Mouse (Mus musculus) heart, embryonic 15.5 days (tissue): ENCODE measurements at regions not wholly inside any gene's neighbourhood (a gene's known extent, or its start where the extent isn't known, plus 50 kb on each side); places are given as distances from the start of the nearest gene placed in this dataset.

ENCODE experiments used
- ATAC-seq: fragments of 200-750 bp; cut with Nextera tagmentation; replicated peaks from 2 replicates; pipeline ENCODE4 v1.8.0; 2017; ENCODE audit warnings: low read depth, moderate TSS enrichment; ENCODE audit not compliant: insufficient number of reproducible peaks, insufficient read depth, low FRiP score
- H3K27ac ChIP-seq: fragments of 300-500 bp; sonication (generic); 2 replicates; pipeline ENCODE4 v1.5.1; 2015; ENCODE audit warnings: mild to moderate bottlenecking, inconsistent platforms
- H3K27me3 ChIP-seq: fragments of 300-500 bp; sonication (generic); 2 replicates; pipeline ENCODE4 v1.6.1; 2015; ENCODE audit warnings: inconsistent platforms
- H3K36me3 ChIP-seq: fragments of 300-500 bp; sonication (generic); 2 replicates; pipeline ENCODE4 v1.6.1; 2015; ENCODE audit warnings: mild to moderate bottlenecking, inconsistent platforms
- H3K4me1 ChIP-seq: fragments of 300-500 bp; sonication (generic); replicated peaks from 2 replicates; pipeline ENCODE4 v1.6.1; 2015; ENCODE audit warnings: inconsistent platforms
- H3K4me2 ChIP-seq: fragments of 300-500 bp; sonication (generic); 2 replicates; pipeline ENCODE4 v1.6.1; 2015; ENCODE audit warnings: inconsistent platforms, mild to moderate bottlenecking, moderate library complexity
- H3K4me3 ChIP-seq: fragments of 300-500 bp; sonication (generic); 2 replicates; pipeline ENCODE4 v1.5.1; 2015; ENCODE audit warnings: mild to moderate bottlenecking, inconsistent platforms
- H3K9ac ChIP-seq: fragments of 300-500 bp; sonication (generic); 2 replicates; pipeline ENCODE4 v1.6.1; 2015; ENCODE audit warnings: mild to moderate bottlenecking, inconsistent platforms
- H3K9me3 ChIP-seq: fragments of 300-500 bp; sonication (generic); replicated peaks from 2 replicates; pipeline ENCODE4 v1.6.1; 2016; ENCODE audit warnings: inconsistent platforms
- WGBS: fragments of 180-500 bp; shearing (Covaris S2); methylation state at CpG from one replicate; pipeline ENCODE4 v1.1.7; 2015; ENCODE audit warnings: mixed read lengths; 5-methylcytosine and 5-hydroxymethylcytosine counted together

GRCm38 (mm10) chr11:64801351-64801750 is 177.5 kb upstream of the Elac2 start:
- ATAC-seq, result no peak; the same call in 1 of the 2 replicates
- H3K4me1 ChIP-seq, result no peaks in the 10 kb centered on the region

GRCm38 (mm10) chr11:64805567-64805966 is 173.3 kb upstream of the Elac2 start:
- Histone ChIP-seq H3K9ac (no peak overlapping the region), H3K4me2 (no peak overlapping the region), H3K27me3 (no peaks in the 10 kb centered on the region), H3K4me3 (no peak overlapping the region), H3K36me3 (no peaks in the 10 kb centered on the region), H3K27ac (no peak overlapping the region), H3K4me1 (no peaks in the 10 kb centered on the region), H3K9me3 (no peaks in the 10 kb centered on the region)
- 81% methylated on average over 3 of the region's 3 CpGs for WGBS
- no peak for ATAC-seq

More at GRCm38 (mm10) chr11:64801351-64801750, 177.5 kb upstream of the Elac2 start:
- Histone ChIP-seq H3K9me3 (no peaks in the 10 kb centered on the region), H3K27ac (no peak overlapping the region), H3K27me3 (no peaks in the 10 kb centered on the region), H3K4me2 (no peak overlapping the region), H3K9ac (no peak overlapping the region), H3K36me3 (no peaks in the 10 kb centered on the region), H3K4me3 (no peak overlapping the region)
- WGBS, result 38% methylated on average over 10 of the region's 10 CpGs

GRCm38 (mm10) chr11:64812408-64812807 is 166.4 kb upstream of the Elac2 start:
- H3K36me3 ChIP-seq, result no peaks in the 10 kb centered on the region
- H3K4me3 ChIP-seq, result no peak overlapping the region
- H3K9ac ChIP-seq, result no peak overlapping the region
- no peak overlapping the region for H3K4me2 ChIP-seq
- H3K27me3 ChIP-seq, result no peaks in the 10 kb centered on the region
- H3K9me3 ChIP-seq, result no peaks in the 10 kb centered on the region
- no peaks in the 10 kb centered on the region for H3K4me1 ChIP-seq
- H3K27ac ChIP-seq, result no peak overlapping the region
- WGBS, result 68% methylated on average over 6 of the region's 6 CpGs
- no peak for ATAC-seq

DNA sequence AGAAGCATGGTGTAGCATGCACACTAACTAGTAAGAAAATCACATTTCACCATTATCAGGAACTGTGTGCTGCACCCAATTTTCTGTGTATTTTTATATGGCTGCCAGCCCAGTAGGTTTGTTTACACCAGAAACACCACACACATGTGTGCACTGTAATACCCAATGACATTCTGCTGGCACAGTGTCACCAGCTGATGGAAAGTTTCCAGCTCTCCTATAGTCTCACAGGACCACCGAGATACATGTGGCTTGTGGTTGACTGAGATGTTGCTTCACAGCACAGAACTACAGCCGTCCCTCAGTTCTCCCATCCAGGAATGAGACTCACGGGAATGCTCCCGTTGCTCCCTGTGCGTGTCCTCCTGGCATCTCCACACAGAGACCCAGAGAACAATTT is 149.4 kb upstream of the Elac2 start:
- no peak overlapping the region for H3K4me3 ChIP-seq
- no peak for ATAC-seq
- H3K27ac ChIP-seq, result no peak overlapping the region
- H3K4me1 ChIP-seq, result peaks cover 15% of the 10 kb centered on the region
- WGBS, result 76% methylated on average over 5 of the region's 5 CpGs
- no peak overlapping the region for H3K9ac ChIP-seq
- H3K36me3 ChIP-seq, result no peaks in the 10 kb centered on the region
- no peak overlapping the region for H3K4me2 ChIP-seq
- no peaks in the 10 kb centered on the region for H3K9me3 ChIP-seq
- H3K27me3 ChIP-seq, result no peaks in the 10 kb centered on the region

DNA sequence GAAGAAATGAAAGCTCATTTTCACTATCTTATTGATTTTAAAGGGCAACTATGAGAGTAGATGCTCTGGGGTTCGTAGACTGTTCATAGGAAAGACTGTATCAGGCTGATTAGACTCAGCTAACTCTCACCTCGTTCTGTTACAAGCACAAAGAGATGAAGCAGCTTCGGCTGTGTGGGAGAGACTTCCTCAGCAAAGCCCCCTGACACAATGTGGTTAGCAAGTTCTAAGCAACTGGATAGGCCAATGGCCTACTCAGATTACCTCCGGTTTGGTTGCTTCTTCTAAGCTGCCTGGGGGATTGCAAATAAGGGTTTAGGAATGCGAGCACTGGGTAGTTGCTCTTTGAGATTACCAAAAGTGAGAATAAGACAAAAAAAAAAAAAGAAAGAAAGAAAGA is 146.4 kb upstream of the Elac2 start:
- ATAC-seq, result no peak
- Histone ChIP-seq H3K4me2 (no peak overlapping the region), H3K27me3 (no peaks in the 10 kb centered on the region), H3K9me3 (no peaks in the 10 kb centered on the region), H3K27ac (no peak overlapping the region), H3K4me1 (peaks cover 16% of the 10 kb centered on the region), H3K4me3 (no peak overlapping the region), H3K9ac (no peak overlapping the region), H3K36me3 (no peaks in the 10 kb centered on the region)
- WGBS, result 51% methylated on average over 5 of the region's 5 CpGs

DNA sequence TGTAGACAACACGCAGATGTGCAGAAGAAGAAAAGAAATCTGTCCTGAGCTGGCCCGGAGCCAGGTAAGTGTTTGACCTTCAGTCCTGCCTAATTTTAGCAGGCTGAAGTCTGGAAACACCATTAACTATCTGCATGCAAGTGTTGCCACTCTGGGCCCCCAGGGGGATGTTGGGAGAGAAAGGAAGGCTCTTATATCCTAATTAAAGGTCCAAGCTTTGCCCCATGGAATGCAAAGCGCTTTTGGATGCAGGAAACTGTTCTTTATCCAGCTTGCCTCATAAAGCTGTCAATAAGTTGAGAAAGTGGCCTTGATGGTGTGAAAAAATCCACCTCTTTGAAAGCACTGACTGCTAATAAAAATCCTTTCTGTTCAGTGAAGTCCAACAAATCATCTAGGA is 145.1 kb upstream of the Elac2 start:
- WGBS, result 24% methylated on average over 3 of the region's 3 CpGs
- Histone ChIP-seq H3K4me1 (peaks cover 16% of the 10 kb centered on the region), H3K27me3 (no peaks in the 10 kb centered on the region), H3K9me3 (no peaks in the 10 kb centered on the region), H3K9ac (no peak overlapping the region), H3K27ac (peak overlapping the region; percentile 35; the same call in 1 of the 2 replicates), H3K4me2 (no peak overlapping the region), H3K36me3 (no peaks in the 10 kb centered on the region), H3K4me3 (no peak overlapping the region)
- ATAC-seq, result no peak

GRCm38 (mm10) chr11:64836771-64837170 is 142.1 kb upstream of the Elac2 start:
- Histone ChIP-seq H3K4me3 (no peak overlapping the region), H3K9ac (no peak overlapping the region), H3K4me2 (no peak overlapping the region), H3K4me1 (peaks cover 16% of the 10 kb centered on the region), H3K27ac (no peak overlapping the region), H3K9me3 (no peaks in the 10 kb centered on the region), H3K27me3 (no peaks in the 10 kb centered on the region), H3K36me3 (no peaks in the 10 kb centered on the region)
- 70% methylated on average over 8 of the region's 8 CpGs for WGBS
- ATAC-seq, result no peak

DNA sequence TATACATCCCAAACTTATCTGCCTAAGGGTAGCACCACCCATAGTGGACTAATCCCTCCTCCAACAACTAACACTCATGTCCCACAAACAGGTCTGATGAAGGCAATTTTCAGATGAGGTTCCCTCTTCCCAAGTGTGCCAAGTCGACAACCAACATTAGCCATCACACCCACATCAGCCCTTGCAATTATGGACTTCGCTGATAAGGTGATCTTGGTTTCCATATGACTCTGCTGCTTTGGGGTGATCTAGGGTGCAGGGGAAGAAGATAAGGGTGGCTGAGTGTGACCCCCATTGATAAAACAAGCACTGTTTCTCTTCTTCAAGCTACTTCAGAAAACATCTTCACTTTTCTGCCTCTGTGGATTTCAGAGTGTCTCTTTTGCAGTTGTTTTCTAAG is 137.7 kb upstream of the Elac2 start:
- Histone ChIP-seq H3K9ac (no peak overlapping the region), H3K4me3 (no peak overlapping the region), H3K4me1 (no peaks in the 10 kb centered on the region), H3K27ac (no peak overlapping the region), H3K9me3 (no peaks in the 10 kb centered on the region), H3K27me3 (no peaks in the 10 kb centered on the region), H3K4me2 (no peak overlapping the region), H3K36me3 (no peaks in the 10 kb centered on the region)
- no peak for ATAC-seq
- 74% methylated on average over 2 of the region's 2 CpGs for WGBS

- Histone ChIP-seq H3K27me3 (no peaks in the 10 kb centered on the region), H3K9ac (no peak overlapping the region), H3K9me3 (no peaks in the 10 kb centered on the region), H3K36me3 (no peaks in the 10 kb centered on the region), H3K4me3 (no peak overlapping the region), H3K4me2 (no peak overlapping the region), H3K27ac (no peak overlapping the region), H3K4me1 (no peaks in the 10 kb centered on the region)
- no peak for ATAC-seq
- 43% methylated on average over 18 of the region's 18 CpGs for WGBS
Measured at GRCm38 (mm10) chr11:64842775-64843530, 135.9 kb upstream of the Elac2 start.

- ATAC-seq, result no peak
- H3K36me3 ChIP-seq, result no peaks in the 10 kb centered on the region
- no peak overlapping the region for H3K4me2 ChIP-seq
- no peaks in the 10 kb centered on the region for H3K4me1 ChIP-seq
- H3K27me3 ChIP-seq, result no peaks in the 10 kb centered on the region
- no peak overlapping the region for H3K27ac ChIP-seq
- WGBS, result 85% methylated on average over 7 of the region's 7 CpGs
- no peaks in the 10 kb centered on the region for H3K9me3 ChIP-seq
- H3K4me3 ChIP-seq, result no peak overlapping the region
- H3K9ac ChIP-seq, result no peak overlapping the region
Measured at GRCm38 (mm10) chr11:64846577-64847147, 132.2 kb upstream of the Elac2 start.

GRCm38 (mm10) chr11:64859636-64860035 is 119.2 kb upstream of the Elac2 start:
- Histone ChIP-seq H3K27ac (no peak overlapping the region), H3K9ac (no peak overlapping the region), H3K27me3 (no peaks in the 10 kb centered on the region), H3K4me3 (no peak overlapping the region), H3K36me3 (no peaks in the 10 kb centered on the region), H3K4me2 (no peak overlapping the region), H3K9me3 (no peaks in the 10 kb centered on the region), H3K4me1 (no peaks in the 10 kb centered on the region)
- WGBS, result 66% methylated on average over 3 of the region's 3 CpGs
- no peak for ATAC-seq

GRCm38 (mm10) chr11:64880674-64881073 is 98.2 kb upstream of the Elac2 start:
- H3K4me2 ChIP-seq, result no peak overlapping the region
- no peak overlapping the region for H3K4me3 ChIP-seq
- H3K27me3 ChIP-seq, result peaks cover 3% of the 10 kb centered on the region; the same call in 1 of the 2 replicates
- H3K9ac ChIP-seq, result no peak overlapping the region
- 23% methylated on average over 8 of the region's 8 CpGs for WGBS
- ATAC-seq, result no peak
- H3K9me3 ChIP-seq, result no peaks in the 10 kb centered on the region
- H3K36me3 ChIP-seq, result no peaks in the 10 kb centered on the region
- H3K4me1 ChIP-seq, result no peaks in the 10 kb centered on the region
- no peak overlapping the region for H3K27ac ChIP-seq
